Mouse (Mus musculus) ES-CJ7 (cell line): ENCODE results near the gene Dimt1.
A peak's percentile ranks its signal among the peaks of the same experiment; 100 is the strongest.
"Not testable (repeated sequence)": the region's sequence is repeated elsewhere in the genome, so short reads cannot be mapped to it uniquely, and the experiment has no call there.

Source experiments
- DNase-seq: peaks from one replicate; pipeline ENCODE4 v3.0.0; 2011; ENCODE audit warnings: low read depth, low spot score

Dimt1 gene

DNA sequence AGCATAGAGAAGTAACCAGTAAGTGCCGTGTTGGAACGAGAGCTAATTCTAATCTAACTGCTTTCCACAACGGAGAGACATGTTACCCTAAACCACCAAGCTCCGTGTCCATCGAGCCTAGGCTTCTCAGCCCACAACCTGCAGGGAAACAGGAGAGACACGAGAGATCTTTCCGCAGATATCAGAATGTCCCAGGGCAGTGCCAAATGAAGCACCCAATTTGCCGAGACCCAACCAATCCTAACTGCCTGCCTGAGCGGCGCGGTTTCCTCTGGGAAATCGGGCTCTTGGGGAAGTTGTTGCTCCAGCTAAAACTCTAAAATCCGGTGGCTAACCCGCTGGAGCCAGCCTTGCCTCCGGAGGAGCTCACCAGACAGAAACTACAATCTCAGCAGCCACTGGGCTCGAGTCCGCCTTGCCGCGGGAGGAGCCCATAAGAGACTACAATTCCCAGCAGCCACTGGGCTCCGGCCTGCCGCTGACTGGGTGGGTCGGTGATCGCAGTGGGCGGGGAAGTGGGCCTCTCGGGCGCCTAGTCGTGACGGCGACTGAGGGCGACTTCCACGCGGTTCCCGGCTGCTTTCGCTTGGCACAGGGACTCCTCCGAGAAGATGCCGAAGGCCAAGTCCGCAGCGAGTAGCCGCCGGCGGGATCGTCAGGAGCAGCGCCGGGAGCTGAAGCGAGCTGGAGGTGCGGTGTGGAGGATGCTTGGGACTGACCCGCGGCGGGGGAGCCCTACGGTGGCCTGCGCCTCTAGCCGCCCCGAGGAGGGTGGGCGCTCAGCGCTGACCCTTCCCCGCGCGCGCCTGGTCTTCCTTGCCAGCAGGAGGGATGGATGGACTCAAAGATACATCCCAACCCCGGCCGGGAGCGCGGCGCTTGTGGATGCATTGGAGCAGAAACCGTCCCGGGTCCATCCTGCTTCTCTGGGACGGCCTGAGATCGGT is at the start of gene Dimt1:
Gene Dimt1, plus strand, starts transcription at position 534 of the 947 bp plus-strand sequence.
- DNase-seq: peak; percentile 92

DNA sequence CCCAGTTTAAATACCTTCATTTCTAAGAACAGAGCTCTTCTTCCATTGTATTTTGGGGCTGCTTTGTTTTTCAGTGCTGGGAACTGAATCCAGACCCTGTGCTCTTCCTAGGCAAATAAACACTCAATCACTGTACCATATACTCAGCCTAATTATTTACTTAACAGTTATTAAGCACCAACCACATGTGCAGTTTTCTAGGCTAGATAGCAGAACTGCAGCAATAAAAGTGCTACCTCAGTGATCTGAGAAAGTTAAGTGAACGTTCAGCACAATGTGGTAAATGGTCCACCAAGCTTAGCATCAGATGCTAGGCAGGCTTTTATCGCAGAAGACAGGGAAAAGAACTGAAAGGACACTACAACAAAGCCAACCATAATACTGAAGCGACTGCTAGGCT is 42.3 kb upstream of the Dimt1 start:
- DNase-seq: no peak

DNA sequence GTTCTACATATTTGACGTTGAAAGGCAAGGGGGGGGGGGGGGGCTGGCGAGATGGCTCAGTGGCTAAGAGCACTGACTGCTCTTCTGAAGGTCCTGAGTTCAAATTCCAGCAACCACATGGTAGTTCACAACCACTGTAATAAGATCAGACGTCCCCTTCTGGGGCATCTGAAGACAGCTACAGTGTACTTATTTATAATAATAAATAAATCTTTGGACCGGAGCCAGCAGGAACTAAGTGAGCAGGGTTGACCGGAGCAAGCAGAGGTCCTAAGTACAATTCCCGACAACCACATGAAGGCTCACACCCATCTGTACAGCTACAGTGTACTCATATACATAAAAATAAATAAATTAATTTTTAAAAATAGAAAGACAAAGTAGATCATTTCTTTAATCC is 41.8 kb upstream of the Dimt1 start:
- DNase-seq: not testable (repeated sequence)

DNA sequence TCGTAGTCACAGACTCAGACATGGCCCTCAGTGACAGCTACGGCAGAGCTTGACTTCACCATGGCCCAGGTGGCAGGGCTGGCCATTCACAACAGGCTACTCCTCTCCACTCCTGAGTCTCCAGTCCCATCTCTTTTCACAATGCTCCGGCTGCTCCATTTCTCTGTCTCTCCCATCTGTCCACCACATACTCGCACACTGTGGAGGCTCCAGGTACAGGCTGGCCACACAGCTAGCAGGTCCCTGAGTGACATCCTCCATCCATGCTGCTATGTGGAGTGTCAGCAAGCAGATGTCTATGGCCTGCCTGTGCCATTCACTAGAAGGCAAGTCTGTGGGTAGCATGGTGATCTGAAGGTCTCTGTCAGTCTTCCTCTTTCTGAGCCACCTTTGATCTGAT is 39.7 kb upstream of the Dimt1 start:
- no peak for DNase-seq

DNA sequence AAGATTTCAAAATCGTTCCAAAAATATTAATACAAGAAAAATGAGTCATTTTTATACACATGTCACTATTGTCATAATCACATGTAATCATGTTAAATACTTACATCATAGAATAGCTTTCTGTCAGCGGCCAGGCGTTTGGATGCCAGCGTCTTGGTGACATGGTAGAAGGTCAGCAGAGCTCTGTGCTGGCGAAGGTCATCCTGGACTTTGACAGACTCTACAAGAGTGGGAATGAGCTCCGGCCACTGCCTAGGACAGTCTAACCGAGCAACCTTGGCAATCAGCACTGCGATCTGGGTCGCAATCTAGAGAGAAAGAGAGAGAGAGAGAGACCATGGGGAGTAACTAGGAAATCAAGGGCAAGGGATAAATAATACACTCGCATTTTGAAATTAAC is 36.8 kb upstream of the Dimt1 start:
- no peak for DNase-seq

DNA sequence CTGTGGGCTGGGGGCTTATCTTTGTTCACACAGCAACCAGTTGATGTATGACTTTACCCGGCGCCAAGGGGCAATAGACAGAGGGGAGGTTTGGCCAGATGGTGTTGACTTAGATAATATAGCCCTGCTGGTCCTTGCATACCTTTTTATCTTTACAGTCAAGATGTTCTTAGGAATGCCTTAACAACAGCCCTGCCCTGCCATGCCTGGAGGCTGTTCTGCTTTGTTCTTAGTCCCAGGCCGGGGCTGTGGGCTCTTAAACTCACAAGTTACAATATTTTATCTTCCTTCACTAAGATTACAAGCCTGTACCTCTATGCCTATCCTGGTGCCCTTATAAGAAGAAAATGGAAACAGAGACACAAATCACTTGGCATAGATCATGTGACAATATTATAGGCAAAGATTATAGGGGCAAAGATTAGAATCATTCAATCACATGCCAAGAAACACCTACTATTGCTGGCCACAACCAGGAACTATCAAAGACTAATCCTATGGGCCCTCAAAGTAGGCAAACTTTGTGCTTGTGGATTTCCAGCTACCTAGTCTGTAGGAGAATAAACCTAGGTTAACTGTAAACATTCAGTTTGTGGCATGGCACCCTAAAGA is 33.7 kb upstream of the Dimt1 start:
- DNase-seq: no peak

DNA sequence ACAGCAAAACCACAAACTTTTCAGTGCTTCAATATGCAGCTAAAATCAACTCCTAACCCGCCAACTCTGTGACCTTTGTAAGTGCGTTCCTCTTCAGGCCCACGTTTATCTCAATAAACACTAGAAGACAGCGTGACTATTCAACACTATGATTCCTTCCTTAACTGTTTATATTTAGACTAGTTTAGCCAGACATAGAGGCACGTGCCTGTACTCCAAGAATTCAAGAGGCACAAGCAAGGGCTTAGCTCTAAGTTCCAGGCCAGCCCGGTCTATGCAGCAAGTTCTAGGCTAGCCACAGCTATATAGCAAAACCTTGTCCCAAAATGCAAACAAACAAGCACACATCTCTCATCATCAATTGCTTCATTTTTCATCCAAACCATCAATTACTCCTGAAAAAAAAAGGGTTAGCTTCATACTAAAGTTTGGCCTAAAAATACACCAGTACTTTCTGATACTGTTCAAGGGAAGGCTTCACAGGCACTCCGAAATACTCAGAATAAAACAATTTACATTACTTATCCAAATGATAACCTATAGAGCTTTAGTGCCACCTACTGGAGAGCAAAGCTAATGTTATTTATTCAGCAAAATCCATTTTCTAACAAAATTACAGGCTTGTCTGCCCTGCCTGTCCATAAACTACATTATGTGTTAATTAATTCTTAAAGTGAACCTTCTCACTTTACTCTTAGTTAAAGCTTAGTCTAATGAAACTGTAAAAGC is 28.4 kb upstream of the Dimt1 start:
- no peak for DNase-seq

DNA sequence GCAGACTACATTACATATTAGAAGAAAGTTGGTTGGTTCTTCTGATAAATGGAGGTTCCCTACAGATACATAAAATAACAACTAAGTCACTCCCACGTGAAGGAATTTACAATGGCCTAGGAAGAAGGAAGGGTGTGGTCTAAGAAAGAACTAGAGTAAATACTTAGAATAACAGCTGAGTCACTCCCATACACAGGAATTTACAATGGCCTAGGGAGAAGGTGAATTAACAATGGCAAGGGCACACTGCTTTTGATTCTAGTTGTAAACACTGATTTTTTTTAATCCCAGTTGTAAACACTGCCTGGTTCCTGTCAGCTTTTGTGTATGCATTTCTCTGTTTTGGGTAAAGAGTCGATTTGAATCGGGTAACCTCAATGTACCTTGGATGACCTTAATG is 21.0 kb upstream of the Dimt1 start:
- DNase-seq: peak; percentile 34

DNA sequence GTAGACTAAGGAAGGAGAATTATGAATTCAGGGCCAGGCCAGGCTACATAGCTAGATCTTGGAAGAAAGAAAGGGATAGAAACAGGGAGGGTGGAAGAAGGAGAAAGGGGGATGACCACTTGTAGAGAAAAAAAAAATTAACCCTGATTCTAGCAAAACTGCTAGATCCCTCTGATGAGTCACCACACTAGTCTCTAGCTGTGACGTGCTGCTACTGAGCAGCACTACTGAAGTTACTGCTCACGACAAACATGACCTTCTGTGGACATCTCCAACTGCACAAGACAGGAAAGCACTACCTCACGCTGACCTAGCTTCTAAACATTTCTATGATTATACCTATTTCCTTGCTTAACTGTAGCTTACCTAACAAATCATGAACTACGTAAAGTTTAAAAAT is 18.6 kb upstream of the Dimt1 start:
- no peak for DNase-seq

DNA sequence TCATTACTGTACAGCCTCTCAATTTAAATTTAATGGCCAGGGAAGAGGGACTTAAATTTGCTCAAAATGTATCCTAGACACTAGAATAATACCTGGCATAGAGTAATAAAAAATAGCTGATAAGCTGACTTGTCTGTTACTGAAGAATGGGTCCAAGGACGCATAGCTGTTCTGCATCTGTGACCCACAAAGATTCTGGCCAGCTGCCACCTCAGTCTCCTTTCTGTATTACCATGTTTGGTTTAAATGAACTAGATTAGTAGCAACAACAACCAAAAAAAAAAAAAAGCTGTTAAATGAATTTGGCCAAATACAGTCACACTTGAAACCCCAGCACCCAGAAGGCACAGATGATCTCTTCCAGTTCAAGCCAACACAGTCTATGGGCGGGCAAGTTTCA is 17.7 kb upstream of the Dimt1 start:
- DNase-seq: no peak

DNA sequence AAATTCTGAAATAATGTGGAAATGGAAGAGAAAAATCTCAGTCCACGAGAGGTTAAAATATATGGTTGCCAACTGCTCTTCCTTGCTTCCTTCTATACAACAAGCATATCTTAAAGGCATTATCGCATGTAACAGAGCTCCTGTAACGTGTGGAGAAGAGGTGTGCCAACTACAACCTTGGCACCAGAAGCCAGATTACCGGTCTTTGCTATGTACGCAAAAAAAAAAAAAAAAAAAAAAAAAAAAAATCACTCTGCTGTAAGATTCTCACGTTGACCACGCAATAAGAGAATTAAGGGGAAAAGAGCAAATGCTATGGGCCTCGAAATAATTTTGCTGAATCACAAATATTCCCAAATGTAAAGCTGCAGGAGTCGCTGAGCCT is 11.1 kb upstream of the Dimt1 start:
- DNase-seq: no peak

DNA sequence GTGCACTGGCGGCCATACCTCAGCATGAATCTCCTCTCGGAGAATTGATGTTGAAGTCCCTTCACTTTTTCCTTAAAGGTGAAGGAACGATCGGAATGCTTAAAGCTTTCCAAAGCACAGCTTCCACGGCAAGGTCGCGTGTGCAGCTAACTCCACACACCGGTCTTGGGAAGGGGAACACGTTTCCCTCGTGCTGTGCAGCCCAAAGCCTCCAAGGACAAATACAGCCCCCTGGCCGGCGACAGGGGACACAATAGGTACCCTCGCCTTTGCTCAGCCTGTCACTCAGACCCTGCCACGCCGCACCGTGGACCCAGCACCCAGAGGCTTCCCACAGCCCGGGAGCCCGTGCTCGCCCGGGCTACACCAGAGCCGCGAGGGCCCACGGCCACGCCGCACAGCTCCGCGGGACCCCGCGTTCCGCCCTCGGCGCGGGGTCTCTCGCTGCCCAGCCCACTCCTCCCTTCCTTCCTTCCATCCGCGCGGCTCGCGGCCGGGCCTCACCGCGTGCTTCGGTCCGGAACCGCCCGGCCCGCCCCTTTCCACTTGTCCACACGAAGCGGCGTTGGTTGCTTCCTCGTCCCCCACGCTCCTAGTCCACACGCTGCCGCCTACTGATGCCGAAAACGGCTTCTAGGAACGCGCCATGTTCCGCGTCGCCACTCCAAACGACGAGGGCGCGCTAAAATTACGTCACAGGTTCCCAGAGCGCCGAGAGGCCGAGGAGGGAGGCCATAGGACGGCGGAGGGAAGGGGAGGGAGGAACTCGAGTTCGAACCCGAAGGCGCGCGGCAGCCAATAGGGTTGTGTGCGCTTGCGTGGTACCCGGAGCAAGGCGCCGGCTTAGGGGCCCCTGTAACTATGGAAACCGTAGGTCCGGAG is 10.4 kb upstream of the Dimt1 start, which contains the start of gene Ipo11:
Gene Ipo11, minus strand, starts transcription at position 703 of the 882 bp plus-strand sequence.
- peak; percentile 95 for DNase-seq

DNA sequence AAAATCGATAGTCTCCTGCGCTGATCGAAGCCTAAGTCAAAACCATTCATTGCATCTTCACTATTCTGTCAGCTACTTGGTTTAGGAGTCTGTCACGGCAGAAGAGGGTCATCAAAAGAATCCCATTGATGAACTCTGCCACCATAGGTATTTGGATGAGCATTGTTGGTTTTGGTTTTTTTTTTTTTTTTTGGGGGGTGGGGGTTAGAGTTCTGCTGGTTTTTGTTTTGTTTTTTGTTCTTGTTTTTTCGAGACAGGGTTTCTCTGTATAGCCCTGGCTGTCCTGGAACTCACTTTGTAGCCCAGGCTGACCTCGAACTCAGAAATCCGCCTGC is 9.8 kb upstream of the Dimt1 start:
- DNase-seq: no peak

DNA sequence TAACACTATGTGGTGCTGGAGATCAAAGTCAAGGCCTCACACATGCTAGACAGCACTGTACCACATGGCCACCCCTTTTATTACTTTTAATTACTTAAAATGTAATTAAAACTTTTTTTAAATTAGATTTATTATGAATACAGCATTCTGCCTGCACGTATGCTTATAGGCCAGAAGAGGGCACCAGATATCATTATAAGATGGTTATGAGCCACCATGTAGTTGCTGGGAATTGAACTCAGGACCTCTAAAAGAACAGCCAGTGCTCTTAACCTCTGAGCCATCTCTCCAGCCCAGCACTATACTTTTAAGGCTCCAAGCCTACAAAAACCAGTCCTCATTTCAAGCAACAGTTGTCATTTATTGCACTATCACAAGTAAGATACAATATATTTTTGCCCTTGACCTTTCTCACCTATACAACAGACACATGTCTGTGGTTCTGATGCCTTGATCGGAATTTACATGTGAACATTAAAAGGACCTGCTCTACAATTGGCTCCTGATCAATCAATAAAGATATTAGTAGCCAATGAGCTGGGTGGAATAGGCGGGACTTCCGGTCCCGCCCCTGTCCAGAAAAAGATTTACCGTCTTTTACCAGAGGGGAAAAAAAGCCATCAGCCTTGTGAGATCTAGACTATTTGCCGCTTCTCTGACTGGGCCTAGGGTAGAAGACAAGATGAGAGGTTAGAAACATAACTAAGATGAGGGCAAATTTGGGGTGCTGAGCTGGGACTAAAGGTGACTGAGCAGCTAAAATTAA is 5.5 kb upstream of the Dimt1 start:
- peak; percentile 89 for DNase-seq

DNA sequence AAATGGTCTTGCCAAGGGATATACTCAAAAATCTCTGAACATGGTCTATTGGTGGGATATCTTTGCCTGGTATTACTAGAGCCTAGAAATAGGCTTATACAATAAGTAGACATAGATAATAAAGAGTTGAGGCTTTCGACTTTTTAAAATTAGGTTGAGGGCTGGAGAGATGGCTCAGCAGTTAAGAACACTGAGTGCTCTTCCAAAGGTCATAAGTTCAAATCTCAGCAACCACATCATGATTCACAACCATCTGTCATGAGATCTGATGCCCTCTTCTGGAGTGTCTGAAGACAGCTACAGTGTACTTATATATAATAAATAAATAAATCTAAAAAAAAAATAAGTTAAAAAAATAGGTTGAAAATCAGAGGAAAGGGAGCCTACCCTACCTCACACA is 4.2 kb upstream of the Dimt1 start:
- no peak for DNase-seq

DNA sequence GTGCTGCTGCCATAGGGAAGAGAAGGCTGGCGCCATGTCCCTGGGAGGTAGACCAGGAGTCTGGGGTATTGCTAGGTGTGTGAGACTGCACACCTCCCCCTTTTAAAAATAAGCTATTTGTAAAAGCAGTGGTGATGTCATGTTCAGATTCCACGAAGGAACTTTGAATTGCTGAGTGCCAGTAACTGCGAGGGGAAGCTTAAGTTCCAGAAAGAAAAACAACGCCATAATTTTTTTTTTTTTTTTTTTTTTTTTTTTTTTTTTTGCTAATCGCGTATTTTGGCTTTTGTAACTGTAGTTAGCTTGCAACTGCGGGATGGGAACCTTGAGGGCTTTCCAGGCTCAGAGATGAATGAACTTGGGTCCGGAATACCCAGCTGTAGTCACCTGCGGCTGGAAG is 1.4 kb upstream of the Dimt1 start:
- no peak for DNase-seq

DNA sequence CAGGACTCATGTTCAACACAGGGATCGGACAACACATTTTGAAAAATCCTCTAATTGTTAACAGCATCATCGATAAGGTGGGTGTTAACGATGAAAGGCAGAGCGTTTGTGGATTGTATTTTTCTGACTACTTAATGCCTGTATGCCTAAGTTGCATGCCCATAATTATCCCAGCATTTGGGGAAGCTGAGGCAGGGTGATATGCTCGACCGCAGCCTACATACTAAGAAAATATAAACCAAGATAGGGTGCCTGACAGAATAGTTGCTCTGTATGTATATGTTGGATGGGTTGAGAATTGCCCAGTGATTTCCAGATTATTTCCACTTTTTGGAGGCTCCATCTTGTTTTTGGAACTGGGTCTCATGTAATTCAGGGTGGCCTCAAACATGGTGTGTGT is 656 bp downstream of the Dimt1 start:
- DNase-seq: no peak

DNA sequence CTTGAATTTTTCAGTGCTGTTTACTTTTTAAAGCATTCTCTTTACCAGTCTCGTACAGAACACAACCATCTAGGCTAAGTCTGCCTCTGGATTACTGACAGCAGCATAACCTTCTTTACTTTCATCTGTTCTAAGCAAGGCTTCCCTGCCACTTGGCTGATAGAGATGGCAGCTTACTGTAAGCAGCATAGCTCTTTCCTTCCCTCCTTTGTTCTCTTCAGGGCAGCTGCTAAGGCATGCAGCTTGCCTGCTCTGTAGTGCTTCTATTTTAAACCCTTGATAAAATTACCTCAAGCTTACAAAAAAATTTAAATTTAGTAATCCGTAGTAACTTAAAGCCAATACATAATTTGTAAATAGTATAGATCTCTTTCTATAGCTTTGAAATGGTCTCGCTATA is 8.0 kb downstream of the Dimt1 start:
- DNase-seq: no peak

DNA sequence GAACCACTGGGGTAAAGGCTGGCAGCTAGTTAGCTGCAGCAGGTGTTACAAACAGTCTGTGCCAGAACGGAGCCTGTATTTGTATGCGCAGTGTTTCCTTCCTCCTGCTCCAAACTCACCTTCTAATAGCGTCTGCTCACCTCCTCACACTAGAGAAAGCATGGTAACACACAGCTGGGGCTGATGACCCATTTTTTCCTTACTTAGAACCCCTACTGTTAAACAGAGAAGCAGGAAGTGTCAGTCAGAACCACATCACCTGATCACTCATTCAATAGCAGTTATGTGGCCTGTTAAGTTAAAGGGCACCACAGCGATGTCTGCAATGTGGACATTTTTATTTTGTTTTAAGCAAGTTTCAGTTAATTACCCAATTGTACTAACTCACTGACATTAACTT is 10.6 kb downstream of the Dimt1 start:
- DNase-seq: no peak

DNA sequence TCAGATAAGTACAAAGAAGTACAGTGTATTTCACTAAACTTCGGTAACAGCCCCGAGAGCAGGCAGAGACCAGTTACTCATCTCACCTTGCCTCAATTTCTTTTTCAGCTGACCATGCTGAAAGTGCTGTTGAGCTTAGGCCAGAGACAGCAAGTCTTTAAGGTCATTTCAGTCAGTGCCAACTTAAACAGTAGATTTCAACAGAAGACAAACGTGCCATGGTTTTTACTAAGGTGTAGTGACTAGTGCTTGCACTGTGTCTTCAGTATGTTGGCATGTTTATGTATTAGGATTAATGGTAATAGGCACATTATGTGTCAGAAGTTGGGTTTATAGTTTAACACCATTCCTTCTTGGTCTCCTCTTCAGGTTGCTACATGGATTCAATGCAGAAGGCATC is 11.4 kb downstream of the Dimt1 start:
- DNase-seq: no peak

DNA sequence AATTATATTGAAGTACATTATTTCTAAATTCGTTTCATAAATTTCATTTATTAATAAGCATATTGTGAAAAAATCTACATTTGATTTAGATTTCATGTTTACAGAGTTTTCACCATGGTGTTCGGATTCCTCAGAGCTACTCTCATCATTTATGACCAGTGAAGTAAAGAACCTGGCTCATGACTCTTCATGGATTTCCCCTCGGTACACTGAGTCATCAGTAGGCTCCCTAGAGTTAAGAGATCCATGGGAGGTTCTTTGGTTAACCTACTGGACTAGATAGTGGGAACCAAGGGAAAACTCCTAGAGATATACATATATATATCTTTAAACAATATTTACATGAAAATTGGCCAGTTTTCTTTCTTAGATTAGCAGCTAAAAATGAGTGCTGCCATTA is 13.6 kb downstream of the Dimt1 start:
- no peak for DNase-seq
